Mouse (Mus musculus) limb, embryonic 14.5 days (tissue): ENCODE measurements around the gene Ptpra. TPM values are rescaled to one million over a fixed set of nuclear protein-coding genes. Genes with fewer than 3 reads are reported as not detected.
A peak's percentile ranks its signal among the peaks of the same experiment; 100 is the strongest.
"Not testable (repeated sequence)": the region's sequence is repeated elsewhere in the genome, so short reads cannot be mapped to it uniquely, and the experiment has no call there.

Source experiments
- ATAC-seq: fragments of 200-750 bp; cut with Nextera tagmentation; 2 replicates; pipeline ENCODE4 v1.8.0; 2017; ENCODE audit warnings: low read depth, moderate number of reproducible peaks, moderate TSS enrichment; ENCODE audit not compliant: low FRiP score
- DNase-seq: peaks from one replicate; pipeline ENCODE4 v3.0.0-alpha.2; 2015; ENCODE audit warnings: low spot score
- H3K27ac ChIP-seq: fragments of 300-500 bp; sonication (generic); replicated peaks from 2 replicates; pipeline ENCODE4 v1.5.1; 2014; ENCODE audit warnings: low read depth, mild to moderate bottlenecking, low read length, moderate library complexity, mixed read lengths
- H3K27me3 ChIP-seq: fragments of 300-500 bp; sonication (generic); 2 replicates; pipeline ENCODE4 v1.6.1; 2014; ENCODE audit warnings: low read length, mixed read lengths; ENCODE audit not compliant: control insufficient read depth, insufficient read depth
- H3K36me3 ChIP-seq: fragments of 300-500 bp; sonication (generic); 2 replicates; pipeline ENCODE4 v1.6.1; 2014; ENCODE audit warnings: mild to moderate bottlenecking, low read length, moderate library complexity, mixed read lengths; ENCODE audit not compliant: control insufficient read depth, insufficient read depth
- H3K4me1 ChIP-seq: fragments of 300-500 bp; sonication (generic); 2 replicates; pipeline ENCODE4 v1.6.1; 2014; ENCODE audit warnings: antibody characterized with exemption, low read length, mixed read lengths; ENCODE audit not compliant: control insufficient read depth, insufficient read depth
- H3K4me2 ChIP-seq: fragments of 300-500 bp; sonication (generic); replicated peaks from 2 replicates; pipeline ENCODE4 v1.6.1; 2014; ENCODE audit warnings: low read depth, mild to moderate bottlenecking, low read length, moderate library complexity; ENCODE audit not compliant: severe bottlenecking
- H3K4me3 ChIP-seq: fragments of 300-500 bp; sonication (generic); replicated peaks from 2 replicates; pipeline ENCODE4 v1.5.1; 2014; ENCODE audit warnings: low read length
- H3K9ac ChIP-seq: fragments of 300-500 bp; sonication (generic); 2 replicates; pipeline ENCODE4 v1.6.1; 2014; ENCODE audit warnings: mild to moderate bottlenecking, low read depth, low read length, moderate library complexity; ENCODE audit not compliant: severe bottlenecking
- H3K9me3 ChIP-seq: fragments of 300-500 bp; sonication (generic); 2 replicates; pipeline ENCODE4 v1.6.1; 2016; ENCODE audit warnings: low read length; ENCODE audit not compliant: control insufficient read depth
- POLR2A ChIP-seq: fragments of 200-500 bp; IDR thresholded peaks from 2 replicates; pipeline ENCODE4 v1.8.0; 2012; ENCODE audit warnings: inconsistent platforms, mild to moderate bottlenecking, moderate library complexity, borderline replicate concordance; ENCODE audit not compliant: insufficient read depth, insufficient read length; ENCODE audit errors: extremely low read depth
- WGBS: fragments of 180-500 bp; shearing (Covaris S2); extraction: QIAGEN DNeasy Blood & Tissue Kit; methylation state at CpG from one replicate; pipeline ENCODE4 v1.1.7; 2014; 5-methylcytosine and 5-hydroxymethylcytosine counted together
- polyA plus RNA-seq, 2 experiments: library from polyadenylated mRNA; depleted of rRNA in 1 of 2; stranded (reverse) in 1 of 2; unstranded in 1 of 2; fragments of >200 nt; fragmentation: Nextera tagmentation in 1 of 2; extraction: Ambion mirVana in 1 of 2; gene quantifications; 2 replicates each; pipeline versions ENCODE4 v1.2.1 to v1.2.3; 2012 to 2014

Gene Ptpra
- polyA plus RNA-seq, 2 experiments, result 94.9 to 118 TPM

GRCm38 (mm10) chr2:130564063-130564462 lies 114.0 kb downstream of the Ptpra start:
- Histone ChIP-seq H3K4me2 (peak overlapping the region; percentile 55), H3K9me3 (no peaks in the 10 kb centered on the region), H3K4me3 (peak overlapping the region; percentile 90), H3K36me3 (peaks cover 16% of the 10 kb centered on the region), H3K27ac (no peak overlapping the region), H3K4me1 (peaks cover 14% of the 10 kb centered on the region), H3K27me3 (no peaks in the 10 kb centered on the region), H3K9ac (peak overlapping the region; percentile 86)
- DNase-seq, result no peak
- WGBS, result 5% methylated on average over 23 of the region's 23 CpGs
- no peak for TF ChIP-seq POLR2A
- ATAC-seq, result no peak

GRCm38 (mm10) chr2:130564983-130565382 lies 114.9 kb downstream of the Ptpra start:
- peak overlapping the region; percentile 86; the same call in 1 of the 2 replicates for H3K9ac ChIP-seq
- ATAC-seq (no peak), DNase-seq (no peak)
- H3K36me3 ChIP-seq, result peaks cover 16% of the 10 kb centered on the region
- H3K27ac ChIP-seq, result no peak overlapping the region
- H3K27me3 ChIP-seq, result no peaks in the 10 kb centered on the region
- TF ChIP-seq POLR2A, result no peak
- no peak overlapping the region for H3K4me3 ChIP-seq
- peaks cover 14% of the 10 kb centered on the region for H3K4me1 ChIP-seq
- no peaks in the 10 kb centered on the region for H3K9me3 ChIP-seq
- peak overlapping the region; percentile 55; the same call in 1 of the 2 replicates for H3K4me2 ChIP-seq
- WGBS, result 69% methylated on average over 8 of the region's 8 CpGs

GRCm38 (mm10) chr2:130568921-130569320 lies 118.8 kb downstream of the Ptpra start:
- Histone ChIP-seq H3K4me2 (no peak overlapping the region), H3K4me1 (peaks cover 10% of the 10 kb centered on the region), H3K27ac (no peak overlapping the region), H3K27me3 (no peaks in the 10 kb centered on the region), H3K9me3 (no peaks in the 10 kb centered on the region), H3K9ac (no peak overlapping the region), H3K4me3 (no peak overlapping the region), H3K36me3 (peaks cover 16% of the 10 kb centered on the region)
- TF ChIP-seq POLR2A, result no peak
- ATAC-seq (no peak), DNase-seq (no peak)
- 76% methylated on average over 4 of the region's 4 CpGs for WGBS

- Histone ChIP-seq H3K27me3 (peaks cover 3% of the 10 kb centered on the region; the same call in 1 of the 2 replicates), H3K9ac (no peak overlapping the region), H3K27ac (no peak overlapping the region), H3K4me1 (peaks cover 3% of the 10 kb centered on the region), H3K4me3 (no peak overlapping the region), H3K4me2 (no peak overlapping the region), H3K9me3 (no peaks in the 10 kb centered on the region), H3K36me3 (peaks cover 16% of the 10 kb centered on the region)
- DNase-seq (no peak), ATAC-seq (no peak)
- no peak for TF ChIP-seq POLR2A
Measured at GRCm38 (mm10) chr2:130569926-130570325, 119.8 kb downstream of the Ptpra start.

GRCm38 (mm10) chr2:130574960-130575359 lies 124.9 kb downstream of the Ptpra start:
- TF ChIP-seq POLR2A, result no peak
- ATAC-seq, result no peak
- Histone ChIP-seq H3K27ac (no peak overlapping the region), H3K9me3 (no peaks in the 10 kb centered on the region), H3K27me3 (peaks cover 49% of the 10 kb centered on the region), H3K4me1 (no peaks in the 10 kb centered on the region), H3K36me3 (no peaks in the 10 kb centered on the region), H3K9ac (no peak overlapping the region), H3K4me2 (no peak overlapping the region), H3K4me3 (no peak overlapping the region)
- DNase-seq, result no peak
- 77% methylated on average over 5 of the region's 5 CpGs for WGBS

- no peak for TF ChIP-seq POLR2A
- no peaks in the 10 kb centered on the region for H3K9me3 ChIP-seq
- 46% methylated on average over 9 of the region's 9 CpGs for WGBS
- H3K36me3 ChIP-seq, result no peaks in the 10 kb centered on the region
- H3K9ac ChIP-seq, result peak within 1 kb of the TSS; percentile 25; the same call in 1 of the 2 replicates
- peaks cover 6% of the 10 kb centered on the region; the same call in 1 of the 2 replicates for H3K4me1 ChIP-seq
- ATAC-seq (no peak), DNase-seq (no peak)
- peaks cover 58% of the 10 kb centered on the region for H3K27me3 ChIP-seq
- H3K4me3 ChIP-seq, result peak within 1 kb of the TSS; percentile 33
- peak within 1 kb of the TSS; percentile 50 for H3K4me2 ChIP-seq
- H3K27ac ChIP-seq, result no peak within 1 kb of the TSS
Measured at GRCm38 (mm10) chr2:130575873-130576272, 125.8 kb downstream of the Ptpra start, which contains the start of gene Oxt. Gene Oxt (plus strand): TSS chr2:130576173.

GRCm38 (mm10) chr2:130576564-130576963 lies 126.5 kb downstream of the Ptpra start:
- H3K27ac ChIP-seq, ATAC-seq, DNase-seq, H3K36me3 ChIP-seq, H3K9me3 ChIP-seq, H3K4me1 ChIP-seq: not testable (repeated sequence)
- Histone ChIP-seq H3K9ac (peak overlapping the region; percentile 25; the same call in 1 of the 2 replicates), H3K27me3 (peaks cover 65% of the 10 kb centered on the region), H3K4me3 (peak overlapping the region; percentile 33), H3K4me2 (peak overlapping the region; percentile 50)
- WGBS, result 2% methylated on average over 18 of the region's 32 CpGs
